ENCODE assay signal across 8 mouse cellular contexts in the genomic region with DNA sequence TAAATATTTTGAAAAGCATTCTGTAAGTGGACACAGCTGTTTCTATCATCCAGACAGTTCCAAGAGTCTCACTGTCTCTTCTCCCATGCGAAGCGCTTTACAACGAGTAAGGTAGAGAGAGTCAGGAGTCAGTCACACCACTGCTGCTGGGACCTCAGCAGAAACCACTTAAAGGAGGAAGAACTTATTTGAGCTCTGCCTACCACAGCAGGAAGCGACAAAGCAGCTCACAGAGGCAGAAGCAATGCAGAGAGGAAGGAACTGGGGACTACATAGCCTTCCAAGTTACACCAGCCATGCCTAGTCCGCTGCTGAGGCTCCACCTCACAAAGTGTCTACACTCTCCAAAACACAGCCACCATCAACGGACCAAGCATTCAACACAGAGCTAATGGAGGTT. TPM values are rescaled to one million over a fixed set of nuclear protein-coding genes. Genes with fewer than 3 reads are reported as not detected.
A peak's percentile ranks its signal among the peaks of the same experiment; 100 is the strongest.
DNase-seq lines count a peak whose midpoint lies in the region; ATAC-seq lines count a peak whose summit lies in the region.

No protein-coding gene starts in this region.

- no peak for ATAC-seq in heart, embryonic 11.5 days (replicated peaks; ENCODE audit: insufficient number of reproducible peaks, low FRiP score, low TSS enrichment)
- ATAC-seq in granulocyte monocyte progenitor cell, adult 5-6 weeks (replicated peaks; ENCODE audit: poor library complexity, severe bottlenecking), result peak; percentile 94
- ATAC-seq in lung, embryonic 16.5 days (ENCODE audit: low read depth), result peak; percentile 29; the same call in 1 of the 2 replicates
- ATAC-seq in stomach, embryonic 15.5 days (ENCODE audit: insufficient read depth, low FRiP score, low read depth), result no peak; the same call in 1 of the 2 replicates

- H3K9me3 ChIP-seq in heart, embryonic 11.5 days (replicated peaks; ENCODE audit: control insufficient read depth, low read length), result no peaks in the 10 kb centered on the region
- H3K9me3 ChIP-seq in lung, embryonic 16.5 days (ENCODE audit: control insufficient read depth, low read length), result no peaks in the 10 kb centered on the region
- H3K9me3 ChIP-seq in stomach, embryonic 15.5 days, result no peaks in the 10 kb centered on the region

- peaks cover 18% of the 10 kb centered on the region for H3K4me1 ChIP-seq in heart, embryonic 11.5 days (ENCODE audit: control insufficient read depth, insufficient read depth, low read length)
- peaks cover 44% of the 10 kb centered on the region for H3K4me1 ChIP-seq in lung, embryonic 16.5 days (replicated peaks; ENCODE audit: control insufficient read depth, insufficient read depth, low read length)
- H3K4me1 ChIP-seq in stomach, embryonic 15.5 days, result peaks cover 26% of the 10 kb centered on the region

- H3K9ac ChIP-seq in heart, embryonic 11.5 days (ENCODE audit: low read depth, low read length), result no peak overlapping the region
- H3K9ac ChIP-seq in lung, embryonic 16.5 days (ENCODE audit: low read length), result 0 out of 2 replicates have a peak overlapping the region, but pooled peaks have one; percentile 18
- no peak overlapping the region for H3K9ac ChIP-seq in stomach, embryonic 15.5 days

- no peak overlapping the region for H3K4me3 ChIP-seq in heart, embryonic 11.5 days (ENCODE audit: low read depth, low read length)
- no peak overlapping the region for H3K4me3 ChIP-seq in lung, embryonic 16.5 days (ENCODE audit: low read length)
- H3K4me3 ChIP-seq in stomach, embryonic 15.5 days (replicated peaks), result no peak overlapping the region

- H3K36me3 ChIP-seq in heart, embryonic 11.5 days (ENCODE audit: control insufficient read depth, insufficient read depth, low read length), result no peaks in the 10 kb centered on the region
- no peaks in the 10 kb centered on the region for H3K36me3 ChIP-seq in lung, embryonic 16.5 days (ENCODE audit: control insufficient read depth, insufficient read depth, low read length)
- no peaks in the 10 kb centered on the region for H3K36me3 ChIP-seq in stomach, embryonic 15.5 days

- no peak overlapping the region for H3K27ac ChIP-seq in heart, embryonic 11.5 days (ENCODE audit: low read depth, low read length)
- H3K27ac ChIP-seq in lung, embryonic 16.5 days (ENCODE audit: low read length), result peak overlapping the region; percentile 43; the same call in 1 of the 2 replicates
- H3K27ac ChIP-seq in stomach, embryonic 15.5 days, result peak overlapping the region; percentile 61

- no peaks in the 10 kb centered on the region for H3K27me3 ChIP-seq in heart, embryonic 11.5 days (ENCODE audit: control insufficient read depth, insufficient read depth, low read length)
- H3K27me3 ChIP-seq in lung, embryonic 16.5 days (ENCODE audit: control insufficient read depth, insufficient read depth, low read depth, low read length), result no peaks in the 10 kb centered on the region
- no peaks in the 10 kb centered on the region for H3K27me3 ChIP-seq in stomach, embryonic 15.5 days (replicated peaks)

- 45% methylated on average over 6 of the region's 6 CpGs for WGBS in heart, embryonic 11.5 days (ENCODE audit: insufficient replicate concordance)
- WGBS in lung, embryonic 16.5 days, result 27% methylated on average over 6 of the region's 6 CpGs
- WGBS in stomach, embryonic 15.5 days, result 33% methylated on average over 6 of the region's 6 CpGs

- DNase-seq in heart, adult 18-20 months, result peak; percentile 39 to 59
- no peak for DNase-seq in right cerebral cortex, postnatal 25 days
- DNase-seq in ovary, postnatal 36 days (ENCODE audit: low spot score), result no peak
- no peak for DNase-seq in gastrocnemius, postnatal 25 days

- H3K4me2 ChIP-seq in heart, embryonic 11.5 days, result no peak overlapping the region
- no peak overlapping the region for H3K4me2 ChIP-seq in lung, embryonic 16.5 days (ENCODE audit: low read depth, low read length)
- 0 out of 2 replicates have a peak overlapping the region, but pooled peaks have one; percentile 4 for H3K4me2 ChIP-seq in stomach, embryonic 15.5 days

RNA-seq across cellular contexts. Expression of a gene that starts 9.2 kb away (rescaled TPM):
- 10 to 100 TPM; 16.8 to 18.7 TPM for total RNA-seq in heart, adult 18-20 months (2021)
- polyA plus RNA-seq in heart, embryonic 11.5 days (2014; fragmentation: Nextera tagmentation; extraction: Ambion mirVana), result 14.7 and 18.2 TPM in 2 replicates
- 22.0 and 23.9 TPM in 2 replicates for total RNA-seq in granulocyte monocyte progenitor cell, adult 5-6 weeks (2014; fragmentation: Nextera tagmentation)
- total RNA-seq in granulocyte monocyte progenitor cell, adult 5-6 weeks (2017), result 38.1 and 41.7 TPM in 2 replicates
- 26.8 and 27.3 TPM in 2 replicates for polyA plus RNA-seq in lung, embryonic 16.5 days (2015; fragmentation: Nextera tagmentation; extraction: Ambion mirVana)
- polyA plus RNA-seq in stomach, embryonic 15.5 days (2015; fragmentation: Nextera tagmentation; extraction: Ambion mirVana), result 17.7 and 19.9 TPM in 2 replicates
- total RNA-seq in gastrocnemius, postnatal 25 days (2021), result 10 to 100 TPM in 1 of 2 experiments, 1 to 10 TPM in 1; 8.5 to 10.8 TPM

Comparison
In these comparisons a context has a peak if more than half of its experiments do, and no peak if none do; other contexts are left out.
1. DNase-seq: peak in heart, adult 18-20 months (2 of 2); none in right cerebral cortex, postnatal 25 days (single experiment), ovary, postnatal 36 days (single experiment) and gastrocnemius, postnatal 25 days (single experiment).
2. ATAC-seq: peak in granulocyte monocyte progenitor cell, adult 5-6 weeks (single experiment) and lung, embryonic 16.5 days (single experiment); none in heart, embryonic 11.5 days (single experiment) and stomach, embryonic 15.5 days (single experiment).